In the genomic region with DNA sequence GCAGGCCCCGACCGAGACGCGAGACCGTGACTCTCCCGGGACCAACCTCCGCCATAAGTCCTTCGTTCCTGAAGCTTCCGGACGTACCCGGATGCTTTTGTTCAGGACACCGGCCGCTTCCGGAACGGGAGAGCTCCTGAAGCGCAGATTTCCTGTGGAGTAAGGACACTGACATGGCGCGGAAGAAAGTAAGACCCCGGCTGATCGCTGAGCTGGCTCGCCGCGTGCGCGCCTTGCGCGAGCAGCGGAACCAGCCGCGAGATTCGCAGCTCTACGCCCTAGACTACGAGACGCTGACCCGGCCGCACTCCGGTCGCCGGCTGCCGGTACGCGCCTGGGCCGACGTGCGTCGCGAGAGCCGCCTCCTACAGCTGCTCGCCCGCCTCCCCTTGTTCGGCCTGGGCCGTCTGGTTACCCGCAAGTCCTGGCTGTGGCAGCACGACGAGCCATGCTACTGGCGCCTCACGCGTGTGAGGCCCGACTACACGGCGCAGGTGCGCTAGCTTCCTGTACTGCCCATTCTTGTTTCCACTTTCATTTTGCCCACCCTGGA, we compare ENCODE assay signal across 8 mouse cellular contexts. TPM values are rescaled to one million over a fixed set of nuclear protein-coding genes. Genes with fewer than 3 reads are reported as not detected.
DNase-seq lines count a peak whose midpoint lies in the region; ATAC-seq and TF ChIP-seq lines count a peak whose summit lies in the region.

A gene (minus strand): TSS at position 93 of the 553 bp plus-strand sequence.
A gene (plus strand): TSS at position 122 of the 553 bp plus-strand sequence.

- peaks cover 71% of the 10 kb centered on the region for H3K4me1 ChIP-seq in G1E (ENCODE audit: insufficient read depth, low read depth, low read length)
- H3K4me1 ChIP-seq in forebrain, embryonic 15.5 days = peaks cover 37% of the 10 kb centered on the region
- peaks cover 16% of the 10 kb centered on the region for H3K4me1 ChIP-seq in lung, adult 2 months (ENCODE audit: control insufficient read depth, insufficient read depth, low read length)
- H3K4me1 ChIP-seq in neural tube, embryonic 15.5 days = peaks cover 61% of the 10 kb centered on the region

- peak within 1 kb of the TSS; percentile 81 for H3K27ac ChIP-seq in forebrain, embryonic 15.5 days (replicated peaks)
- peak within 1 kb of the TSS; percentile 88 for H3K27ac ChIP-seq in neural tube, embryonic 15.5 days (replicated peaks)

- H3K27me3 ChIP-seq in G1E (ENCODE audit: insufficient read depth, low read length) = no peaks in the 10 kb centered on the region
- H3K27me3 ChIP-seq in forebrain, embryonic 15.5 days = no peaks in the 10 kb centered on the region
- no peaks in the 10 kb centered on the region for H3K27me3 ChIP-seq in neural tube, embryonic 15.5 days (replicated peaks)

- peak; percentile 76 for DNase-seq in G1E (ENCODE audit: low spot score)
- DNase-seq in cerebellum, adult 11 months = peak; percentile 75
- DNase-seq in heart, postnatal 14 days = peak; percentile 78 to 87
- peak; percentile 64 for DNase-seq in large intestine, adult 2 months (ENCODE audit: low read depth, low spot score)
- peak; percentile 84 for DNase-seq in lung, adult 2 months
- peak; percentile 83 for DNase-seq in testis, postnatal 14 days (ENCODE audit: low spot score)

- H3K9ac ChIP-seq in forebrain, embryonic 15.5 days (replicated peaks) = peak within 1 kb of the TSS; percentile 83
- H3K9ac ChIP-seq in neural tube, embryonic 15.5 days (replicated peaks) = peak within 1 kb of the TSS; percentile 93

- peak within 1 kb of the TSS; percentile 92 for H3K4me3 ChIP-seq in G1E (ENCODE audit: low read depth, low read length)
- H3K4me3 ChIP-seq in forebrain, embryonic 15.5 days = peak within 1 kb of the TSS; percentile 59
- H3K4me3 ChIP-seq in lung, adult 2 months (replicated peaks; ENCODE audit: extremely low read depth, low read depth, low read length) = peak within 1 kb of the TSS; percentile 91
- peak within 1 kb of the TSS; percentile 87 for H3K4me3 ChIP-seq in neural tube, embryonic 15.5 days (replicated peaks)

- no peak for TF ChIP-seq CTCF in G1E (IDR thresholded peaks at IDR 0.05; ENCODE audit: low read depth, low read length)
- TF ChIP-seq CTCF in lung, adult 2 months (IDR thresholded peaks at IDR 0.05; ENCODE audit: insufficient read depth, low read length) = no peak

- intact Hi-C loops in heart, postnatal 14 days (cut with DNase I) = no loop called here

- under 1% methylated on average over 62 of the region's 62 CpGs for WGBS in forebrain, embryonic 15.5 days
- under 1% methylated on average over 62 of the region's 62 CpGs for WGBS in large intestine, adult 2 months
- under 1% methylated on average over 62 of the region's 62 CpGs for WGBS in lung, adult 2 months
- under 1% methylated on average over 62 of the region's 62 CpGs for WGBS in neural tube, embryonic 15.5 days

- H3K9me3 ChIP-seq in G1E (replicated peaks) = no peaks in the 10 kb centered on the region
- no peaks in the 10 kb centered on the region for H3K9me3 ChIP-seq in forebrain, embryonic 15.5 days
- H3K9me3 ChIP-seq in neural tube, embryonic 15.5 days (replicated peaks) = no peaks in the 10 kb centered on the region

- H3K4me2 ChIP-seq in forebrain, embryonic 15.5 days (replicated peaks) = peak within 1 kb of the TSS; percentile 96
- H3K4me2 ChIP-seq in neural tube, embryonic 15.5 days = peak within 1 kb of the TSS; percentile 99

- peaks cover 86% of the 10 kb centered on the region for H3K36me3 ChIP-seq in G1E (replicated peaks)
- H3K36me3 ChIP-seq in forebrain, embryonic 15.5 days = peaks cover 55% of the 10 kb centered on the region
- peaks cover 63% of the 10 kb centered on the region for H3K36me3 ChIP-seq in neural tube, embryonic 15.5 days

- peak; percentile 76; the same call in 1 of the 2 replicates for TF ChIP-seq POLR2A in lung, adult 2 months (IDR thresholded peaks at IDR 0.05; ENCODE audit: borderline replicate concordance, extremely low read depth, low read depth, low read length)

- 0 out of 2 replicates have a peak, but pooled peaks have one; percentile 35 for ATAC-seq in G1E (ENCODE audit: extremely low read depth, insufficient number of reproducible peaks, low FRiP score, poor library complexity, severe bottlenecking)
- peak; percentile 49 for ATAC-seq in forebrain, embryonic 15.5 days (replicated peaks)
- ATAC-seq in neural tube, embryonic 15.5 days (ENCODE audit: low FRiP score) = peak; percentile 68

RNA-seq across cellular contexts. Expression of the first gene that starts in this region (rescaled TPM):
- total RNA-seq in G1E (2014; fragmentation: Nextera tagmentation) = 3.4 and 6.5 TPM in 2 replicates
- total RNA-seq in G1E (2017) = 18.2 and 19.4 TPM in 2 replicates
- polyA plus RNA-seq in G1E (2012) = 9.4 and 12.1 TPM in 2 replicates
- 32.8 and 34.6 TPM in 2 replicates for polyA plus RNA-seq in forebrain, embryonic 15.5 days (2015; fragmentation: Nextera tagmentation; extraction: Ambion mirVana)
- 10 to 100 TPM; 17.5 to 17.9 TPM for total RNA-seq in heart, postnatal 14 days (2021)
- polyA plus RNA-seq in large intestine, adult 2 months (2012; rRNA removed) = 21.6 and 34.0 TPM in 2 replicates
- 41.1 and 48.0 TPM in 2 replicates for polyA plus RNA-seq in lung, adult 2 months (2012; rRNA removed)
- 27.9 and 31.3 TPM in 2 replicates for polyA plus RNA-seq in neural tube, embryonic 15.5 days (2015; fragmentation: Nextera tagmentation; extraction: Ambion mirVana)

RNA-seq across cellular contexts. Expression of the second gene that starts in this region (rescaled TPM):
- total RNA-seq in G1E (2014; fragmentation: Nextera tagmentation) (28.8 and 30.8 TPM in 2 replicates), G1E (2017) (15.6 and 21.1 TPM in 2 replicates)
- polyA plus RNA-seq in G1E (2012) = 81.7 and 82.8 TPM in 2 replicates
- polyA plus RNA-seq in forebrain, embryonic 15.5 days (2015; fragmentation: Nextera tagmentation; extraction: Ambion mirVana) = 77.6 and 82.2 TPM in 2 replicates
- 100 to 1,000 TPM; 108 to 115 TPM for total RNA-seq in heart, postnatal 14 days (2021)
- polyA plus RNA-seq in large intestine, adult 2 months (2012; rRNA removed) = 119 and 144 TPM in 2 replicates
- polyA plus RNA-seq in lung, adult 2 months (2012; rRNA removed) = 100 and 115 TPM in 2 replicates
- 89.0 and 89.5 TPM in 2 replicates for polyA plus RNA-seq in neural tube, embryonic 15.5 days (2015; fragmentation: Nextera tagmentation; extraction: Ambion mirVana)

Comparison
In these comparisons a context has a peak if more than half of its experiments do, and no peak if none do; other contexts are left out.
1. Peak in every context shown above with its lines: DNase-seq, ATAC-seq, H3K4me3 ChIP-seq and H3K27ac ChIP-seq.